Mouse (Mus musculus) gonadal fat pad, adult 2 months (tissue): ENCODE measurements around the gene Tmem135. TPM values are rescaled to one million over a fixed set of nuclear protein-coding genes. Genes with fewer than 3 reads are reported as not detected.

Experiments
- DNase-seq: peaks from one replicate; pipeline ENCODE4 v3.0.0-alpha.2; 2012; ENCODE audit warnings: low read depth
- polyA plus RNA-seq: library from polyadenylated mRNA; depleted of rRNA; stranded (reverse); fragments of >200 nt; gene quantifications from 2 replicates; pipeline ENCODE4 v1.2.3, GENCODE M21; 2012

Gene Tmem135
- polyA plus RNA-seq, 1 experiment = 108 TPM

DNA sequence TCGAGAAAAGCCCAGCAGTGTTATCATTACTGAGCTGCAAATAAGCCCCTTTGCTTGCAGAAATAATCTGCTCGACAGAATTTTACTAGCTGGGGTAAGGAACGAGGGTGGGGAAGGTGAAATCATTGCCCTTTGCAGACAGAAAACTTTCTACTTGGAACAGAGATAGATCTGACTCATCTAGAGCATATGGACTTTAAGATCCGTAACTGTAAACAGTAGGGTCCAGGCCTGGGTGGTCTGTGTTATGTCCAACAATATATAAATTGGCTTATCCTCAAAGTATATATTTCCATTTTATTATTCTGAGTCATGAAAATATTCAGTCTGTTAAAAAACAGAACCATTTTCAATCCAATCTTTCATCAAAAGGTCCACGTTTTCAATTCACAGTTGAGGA is 221.1 kb downstream of the Tmem135 start:
- no peak for DNase-seq

DNA sequence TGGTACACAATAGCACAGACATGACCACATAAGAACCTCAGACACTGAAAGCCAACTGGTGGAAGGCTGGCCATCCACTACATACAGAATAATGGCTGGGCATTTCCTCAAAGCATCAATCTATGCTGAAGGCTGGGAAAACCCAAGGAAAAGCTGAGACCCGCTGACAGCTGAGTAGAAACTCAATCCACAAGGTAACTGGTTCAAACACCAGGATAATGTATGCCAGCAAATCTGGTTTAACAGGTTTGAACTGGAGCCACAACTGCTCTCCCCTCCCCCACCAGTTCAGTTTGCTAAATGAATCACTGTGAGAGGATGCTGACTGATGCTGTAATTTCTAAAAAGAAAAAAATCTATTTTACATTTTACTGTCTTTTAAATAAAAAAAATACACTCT is 222.7 kb downstream of the Tmem135 start:
- DNase-seq = no peak

DNA sequence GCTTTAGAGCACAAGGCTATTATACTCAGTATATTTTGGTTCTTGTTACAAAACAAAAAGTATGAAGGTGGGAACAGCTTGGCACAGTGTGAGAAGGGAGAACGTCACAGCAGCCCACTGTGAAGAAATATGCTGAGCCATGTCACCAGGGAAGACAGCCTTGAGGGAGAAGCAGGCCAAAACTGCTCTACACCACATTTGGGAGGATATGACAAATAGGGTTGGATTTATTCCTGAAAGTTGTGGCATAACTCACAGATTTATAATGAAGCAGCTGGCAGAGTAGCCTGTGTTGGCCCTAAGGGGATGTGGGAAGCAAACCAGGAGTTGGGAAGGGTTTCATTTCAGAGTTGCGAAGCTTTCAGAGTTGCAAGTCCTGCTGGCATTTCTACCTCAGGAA is 225.4 kb downstream of the Tmem135 start:
- DNase-seq = peak; percentile 91

DNA sequence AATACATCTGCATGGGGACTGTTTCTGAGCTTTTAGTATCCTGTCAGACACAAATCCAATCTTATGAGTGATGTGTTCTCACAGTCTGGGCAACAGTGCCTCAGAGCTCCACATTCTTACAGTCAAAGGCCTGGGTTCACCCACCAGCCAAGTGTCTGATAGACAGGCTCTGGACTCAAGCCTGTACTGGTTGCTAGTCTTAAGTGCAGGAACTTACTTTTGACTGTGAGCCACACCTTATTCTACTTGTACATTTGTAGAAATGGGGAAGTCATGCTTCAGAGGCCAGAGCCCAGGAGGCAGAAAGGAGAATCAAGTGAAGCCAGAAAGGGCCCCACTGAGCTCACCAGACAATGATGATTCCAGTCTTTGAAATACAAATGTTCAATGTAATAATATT is 226.1 kb downstream of the Tmem135 start:
- DNase-seq = no peak

DNA sequence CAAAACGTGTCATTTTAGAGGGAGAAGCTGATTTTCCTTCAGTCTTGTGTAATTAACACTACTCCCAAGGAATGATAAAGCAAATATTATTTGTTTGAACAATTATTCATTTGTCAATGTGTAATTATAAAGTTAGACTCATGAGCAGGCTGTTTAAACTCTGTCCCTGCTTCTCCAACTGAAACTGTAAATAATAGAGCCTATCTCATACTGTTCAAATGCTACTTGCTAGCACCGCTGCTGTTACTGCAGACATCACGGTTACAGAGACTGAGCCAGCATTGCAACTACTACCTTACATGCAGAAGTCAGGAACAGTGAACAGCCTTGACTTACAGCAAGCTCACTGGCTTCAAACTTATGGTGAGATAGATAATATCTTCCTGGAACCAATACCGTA is 229.6 kb downstream of the Tmem135 start:
- no peak for DNase-seq

DNA sequence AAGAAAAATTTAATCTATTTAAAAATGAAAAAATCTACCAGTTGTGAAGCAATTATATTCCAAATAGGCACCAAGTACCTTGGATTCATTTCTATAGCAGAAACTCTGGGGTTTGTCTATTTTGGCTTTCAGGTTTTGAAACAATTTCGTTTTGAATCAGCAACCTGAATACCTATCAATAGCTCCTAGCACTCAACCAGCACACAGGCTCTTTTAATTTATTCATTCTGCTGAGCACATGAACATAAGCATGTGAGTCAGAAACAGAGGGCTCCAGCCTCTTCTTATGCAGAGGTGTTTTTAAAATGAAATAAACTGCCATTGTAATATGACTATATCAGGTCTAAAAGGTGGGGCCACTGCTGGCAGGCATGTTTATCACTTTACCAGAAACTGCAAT is 231.0 kb downstream of the Tmem135 start:
- no peak for DNase-seq

DNA sequence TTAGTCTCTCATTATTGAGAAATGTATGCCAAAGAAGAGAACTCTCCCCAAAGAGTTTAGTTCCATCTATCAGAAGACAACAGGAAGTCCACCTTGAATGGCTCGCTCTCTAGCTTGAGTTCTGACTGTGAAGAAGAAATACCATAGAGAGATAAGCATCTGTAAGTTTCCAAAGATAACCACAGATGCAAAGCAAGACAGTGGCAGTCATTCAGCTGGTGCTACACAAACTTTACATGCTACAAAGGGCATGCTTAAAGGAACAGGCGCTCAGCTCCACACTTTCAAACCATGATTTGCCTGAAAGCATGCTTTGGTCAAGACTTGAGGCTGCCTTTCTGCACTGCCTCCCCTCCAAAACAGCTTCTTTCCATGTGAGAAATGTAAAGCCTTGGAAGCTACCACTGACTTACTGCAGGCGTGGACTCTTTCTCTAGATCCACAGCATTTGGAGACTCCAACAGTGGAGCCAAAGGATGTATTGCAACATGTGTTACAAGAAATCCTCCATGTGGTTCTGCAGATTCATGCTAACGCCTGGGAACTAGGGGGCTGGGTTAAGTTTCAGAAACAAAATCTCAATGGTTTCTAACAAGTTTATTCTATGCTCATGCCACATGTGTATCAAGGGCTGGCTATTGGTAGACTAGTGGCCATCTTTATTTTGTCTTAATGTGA is 232.1 kb downstream of the Tmem135 start:
- no peak for DNase-seq

DNA sequence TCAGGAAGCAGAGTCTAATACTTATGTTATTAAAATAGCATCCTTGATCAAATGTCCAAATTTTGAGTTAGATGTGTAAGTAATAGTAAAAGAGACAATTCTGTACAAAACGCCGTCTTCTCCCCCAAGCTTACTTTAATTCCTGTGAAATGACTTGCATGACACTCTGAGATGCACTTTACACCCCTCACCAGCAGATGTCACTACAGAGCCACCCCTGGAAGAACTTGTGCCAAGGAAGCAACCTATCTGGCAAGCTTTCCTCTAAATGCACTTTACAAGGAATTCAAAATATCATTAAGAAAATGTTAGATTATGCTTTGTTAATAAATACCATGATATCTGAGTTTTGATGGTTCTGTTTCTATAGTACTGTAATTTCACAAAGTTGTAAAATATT is 235.4 kb downstream of the Tmem135 start:
- DNase-seq = no peak

DNA sequence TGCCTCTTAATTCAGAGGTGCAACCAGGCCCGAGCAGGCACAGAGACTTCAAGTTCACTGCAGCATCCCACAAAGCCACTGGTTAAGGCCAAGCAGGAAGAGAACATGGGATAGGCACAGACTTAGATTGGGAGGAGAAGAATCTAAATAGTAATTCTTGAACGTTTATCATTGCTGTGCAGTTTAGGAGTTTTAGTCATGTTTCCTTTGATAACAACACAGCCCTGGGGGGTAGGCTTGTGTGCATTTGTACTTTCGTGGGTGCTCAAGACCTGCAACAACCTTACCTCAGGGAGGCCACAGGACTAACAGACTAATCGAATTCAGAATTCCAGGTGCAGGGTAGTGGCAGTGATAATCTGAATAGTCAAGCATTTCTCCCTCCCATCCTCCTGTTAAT is 238.5 kb downstream of the Tmem135 start:
- no peak for DNase-seq

DNA sequence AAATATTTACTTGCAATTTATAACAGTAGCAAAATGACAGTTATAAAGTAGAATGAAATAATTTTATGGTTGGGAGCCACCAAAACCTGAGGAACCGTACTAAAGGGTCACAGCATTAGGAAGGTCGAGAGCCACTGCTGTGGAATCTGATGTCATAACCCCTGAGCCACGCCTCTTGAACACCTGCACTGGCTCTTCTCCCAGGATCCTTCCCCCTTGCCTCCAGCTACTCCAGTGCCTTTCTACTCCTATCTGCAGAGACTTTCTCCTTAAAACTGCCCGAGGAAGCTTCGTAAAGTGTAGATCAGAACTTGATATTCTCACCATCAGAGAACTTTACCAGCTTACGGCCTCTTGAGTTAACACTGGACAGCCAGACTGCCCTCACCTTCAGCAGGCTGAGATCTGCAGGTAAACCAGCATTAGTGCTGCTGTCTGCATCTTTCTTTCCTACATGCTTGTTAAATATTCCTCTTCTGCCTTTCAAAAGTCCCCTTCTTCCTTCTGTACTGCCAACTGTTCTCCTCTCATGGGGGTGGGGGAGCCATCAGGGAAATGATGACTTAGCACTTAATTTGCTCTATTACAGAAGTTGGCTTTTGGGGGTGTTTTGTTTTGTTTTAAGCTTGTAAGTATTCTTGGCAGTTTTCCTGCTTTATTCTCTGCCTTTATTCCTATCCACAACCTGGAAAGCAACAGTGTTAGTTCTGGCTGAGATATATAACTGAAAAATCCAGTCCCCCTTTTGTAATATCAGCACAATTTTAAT is 242.2 kb downstream of the Tmem135 start:
- DNase-seq = peak; percentile 68

DNA sequence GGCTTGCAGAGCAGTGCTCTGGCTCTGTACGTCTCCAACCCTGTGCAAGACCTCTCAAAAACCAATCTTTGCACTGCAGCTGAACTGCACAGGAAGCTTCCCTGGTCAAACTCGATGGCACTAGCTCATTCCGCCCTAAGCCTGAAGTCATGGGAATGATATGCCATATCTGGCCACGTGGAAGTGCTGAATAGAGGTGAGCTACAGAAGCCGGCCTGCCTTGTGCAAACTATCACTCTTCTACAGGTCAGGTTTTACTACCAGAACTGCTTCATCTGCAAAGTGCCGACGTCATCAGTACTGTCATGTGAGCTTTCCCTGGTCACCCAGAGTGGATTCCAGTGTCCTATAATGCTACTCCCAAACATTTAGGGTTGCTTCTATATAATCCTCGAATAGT is 246.7 kb downstream of the Tmem135 start:
- no peak for DNase-seq

DNA sequence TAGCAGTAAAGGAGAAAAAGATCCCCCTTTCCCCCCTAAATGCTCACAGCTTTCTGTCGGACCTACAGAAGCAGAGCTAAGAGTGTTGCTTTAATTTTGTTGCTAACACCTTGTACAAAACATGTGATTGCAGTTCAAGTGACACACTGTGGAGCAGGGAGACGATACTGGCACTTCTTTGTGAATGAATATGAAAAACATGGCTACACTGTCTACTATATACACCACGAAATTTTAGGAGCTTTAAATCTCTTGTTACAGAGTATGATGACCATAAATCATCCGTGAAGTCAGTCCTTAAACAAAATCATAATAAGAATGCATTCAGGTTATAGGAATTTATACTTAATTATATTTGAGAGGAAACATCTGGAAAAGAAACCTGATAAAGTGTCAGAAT is 247.4 kb downstream of the Tmem135 start:
- no peak for DNase-seq

DNA sequence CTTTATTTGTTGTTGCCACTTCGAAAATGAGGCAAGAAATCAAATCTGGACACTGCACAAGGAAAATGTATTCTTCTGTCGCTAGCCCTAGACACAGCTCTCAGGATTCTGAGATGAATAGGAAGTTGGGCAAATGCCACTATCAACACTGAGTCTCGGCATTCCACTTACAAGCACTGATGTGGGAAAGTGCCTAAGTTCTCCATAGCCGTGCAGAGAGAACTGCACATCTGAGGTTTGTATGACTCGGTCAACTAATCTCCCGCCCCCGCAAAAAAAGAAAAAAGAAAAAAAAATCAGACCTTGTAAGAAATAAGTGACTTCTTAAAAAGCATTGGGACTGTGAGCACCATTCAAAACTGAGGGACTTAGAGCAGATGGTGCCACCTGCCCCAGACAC is 248.3 kb downstream of the Tmem135 start:
- DNase-seq = no peak

DNA sequence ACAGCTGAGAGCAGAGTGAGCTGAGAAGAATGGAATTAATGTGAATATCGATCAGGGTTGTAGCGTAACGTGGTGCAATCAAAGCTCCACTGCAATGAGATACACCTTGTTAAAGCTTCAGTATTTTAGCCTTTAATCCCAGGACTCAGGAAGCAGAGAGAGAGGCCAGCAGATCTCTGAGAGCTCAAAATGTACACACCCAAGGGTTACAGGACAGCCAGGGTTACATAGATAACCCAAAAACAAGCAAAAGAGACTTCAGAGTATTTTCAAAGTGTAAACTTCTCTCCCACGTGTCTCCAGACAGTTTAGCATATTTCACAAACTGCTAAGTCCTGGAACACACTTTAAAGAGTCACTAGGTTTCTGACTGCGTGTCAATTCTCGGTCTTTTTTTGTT is 248.8 kb downstream of the Tmem135 start:
- no peak for DNase-seq

DNA sequence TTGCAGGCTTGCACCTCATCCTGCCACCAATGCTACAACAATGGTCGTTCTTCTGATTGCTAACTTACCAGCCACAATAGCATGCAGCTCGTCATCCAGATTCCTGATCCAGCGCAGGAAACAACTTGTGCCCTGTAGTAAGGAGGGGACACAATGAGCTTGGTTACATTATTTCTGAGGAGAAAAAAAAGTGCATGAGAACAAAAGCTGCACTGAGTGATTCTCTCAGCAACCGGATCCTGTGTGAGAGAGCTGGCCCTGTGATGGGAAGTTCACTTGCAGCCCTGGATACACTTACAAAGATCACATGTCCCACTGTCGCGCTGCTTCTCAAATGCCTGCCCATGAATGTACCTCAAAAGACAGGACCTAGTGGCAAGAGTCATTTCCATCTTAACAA is 252.7 kb downstream of the Tmem135 start:
- DNase-seq = no peak

DNA sequence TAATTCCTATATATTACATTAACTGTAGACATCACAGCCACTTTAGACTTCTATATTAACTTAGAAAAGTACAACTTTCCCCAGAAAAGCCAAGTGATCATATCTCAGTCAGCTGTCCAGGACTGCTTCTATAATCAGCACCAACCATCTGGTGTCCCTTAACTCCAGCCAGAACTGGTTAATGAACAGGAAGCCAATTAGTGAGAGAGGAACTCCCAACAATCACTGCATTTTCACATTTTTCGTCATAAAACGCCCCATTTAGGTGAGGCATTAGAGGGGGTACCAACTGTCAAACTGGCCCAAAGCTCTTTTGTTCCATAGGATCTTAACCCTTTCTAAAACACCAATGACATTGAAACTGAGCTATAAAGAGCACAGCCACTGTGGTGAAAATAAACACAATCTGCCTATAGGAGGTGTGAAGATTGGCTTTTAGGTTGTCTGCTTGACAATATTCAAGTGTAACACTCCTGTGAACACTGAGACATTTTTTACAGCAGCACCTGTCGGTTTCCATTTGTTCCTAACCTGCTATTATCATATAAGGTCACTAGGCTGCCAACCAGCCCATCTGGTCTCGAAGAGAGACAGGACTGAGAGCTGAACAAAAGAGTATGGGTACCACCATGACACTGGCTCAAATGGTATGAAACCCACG is 263.3 kb downstream of the Tmem135 start:
- no peak for DNase-seq

DNA sequence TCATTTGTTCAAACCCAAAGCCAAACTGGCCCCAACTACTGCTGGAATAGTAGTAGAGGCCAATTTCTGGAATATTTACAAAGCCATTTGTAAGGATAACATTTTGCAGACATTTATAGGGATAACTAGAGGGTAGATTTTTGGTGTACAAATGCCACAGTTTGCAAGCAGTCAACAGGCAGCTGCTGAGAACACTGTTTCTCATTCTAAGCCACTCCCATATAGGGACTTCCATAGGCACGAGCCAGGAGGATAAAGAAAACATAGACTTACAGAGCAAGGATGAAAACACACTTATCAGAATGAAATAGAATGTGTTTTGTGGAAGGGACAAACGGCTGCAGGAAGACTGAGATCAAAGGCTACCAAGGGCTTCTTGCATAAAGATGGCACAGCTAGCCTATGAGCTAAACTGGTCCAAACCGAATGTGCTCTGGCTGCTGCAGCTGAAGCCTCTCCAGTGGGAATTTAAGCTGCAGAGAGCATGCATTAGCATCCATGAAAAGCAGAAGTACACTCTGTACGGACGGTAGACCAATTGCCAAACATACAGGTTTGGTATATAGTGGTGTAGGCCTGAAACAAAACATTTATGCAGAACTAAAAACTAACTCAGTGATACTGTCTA is 269.0 kb downstream of the Tmem135 start:
- no peak for DNase-seq

DNA sequence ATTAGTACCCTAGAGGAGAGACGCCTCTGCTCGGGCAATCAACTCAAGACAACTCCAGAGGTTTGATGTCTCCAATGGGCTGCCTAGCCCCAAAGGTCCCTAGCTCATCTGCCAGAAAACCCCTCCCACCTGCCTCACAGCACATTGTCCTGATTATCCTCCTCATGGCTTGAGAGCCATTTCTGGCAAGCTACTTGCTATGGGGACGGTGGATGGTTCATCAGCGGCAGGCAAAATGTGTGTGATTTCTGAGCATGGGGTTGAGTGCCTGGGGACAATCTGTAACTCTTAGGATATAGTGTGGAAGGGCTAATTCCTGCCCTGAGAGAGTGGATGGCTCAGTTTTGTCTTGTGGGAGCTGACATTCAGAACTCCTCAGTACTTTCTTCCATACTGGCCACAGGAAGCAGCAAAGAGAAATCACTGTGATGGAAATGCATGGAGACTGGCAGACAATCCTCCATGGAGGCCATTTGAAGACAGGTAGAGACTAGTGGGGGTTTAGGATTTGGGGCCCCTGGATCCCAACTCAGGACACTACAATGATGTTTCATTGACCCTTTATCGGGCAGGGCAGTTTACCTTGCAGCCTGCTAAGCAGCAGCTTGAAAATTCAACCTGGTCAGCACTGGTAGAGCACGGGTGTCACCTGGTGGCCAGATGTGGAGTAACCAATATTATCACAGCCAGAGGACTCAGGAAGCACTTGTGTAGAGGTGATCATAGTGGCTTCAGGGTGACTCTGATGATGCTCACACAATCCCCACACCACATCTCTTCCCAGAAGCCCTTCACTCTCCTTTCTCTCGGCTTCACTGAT is 277.7 kb downstream of the Tmem135 start:
- DNase-seq = no peak

DNA sequence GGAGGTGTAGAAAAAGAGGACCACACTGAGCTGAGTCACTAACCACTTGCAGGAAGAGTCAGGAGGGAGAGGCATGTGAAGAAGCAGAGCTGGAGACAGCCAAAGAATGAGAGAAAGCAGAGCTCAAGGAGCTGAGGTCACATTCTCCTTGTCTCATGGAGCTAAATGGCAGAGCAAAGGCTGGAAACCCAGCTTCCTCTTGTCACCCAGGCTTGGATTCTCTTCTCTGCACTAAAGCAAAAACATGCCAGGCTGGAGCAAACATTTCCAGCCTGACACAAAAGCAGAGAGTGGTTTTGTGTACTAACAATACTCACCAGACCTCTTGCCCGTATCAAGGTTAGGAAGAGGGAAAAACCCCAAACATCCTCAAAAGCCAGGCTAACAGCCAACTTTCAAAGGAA is 287.8 kb downstream of the Tmem135 start:
- DNase-seq = no peak

DNA sequence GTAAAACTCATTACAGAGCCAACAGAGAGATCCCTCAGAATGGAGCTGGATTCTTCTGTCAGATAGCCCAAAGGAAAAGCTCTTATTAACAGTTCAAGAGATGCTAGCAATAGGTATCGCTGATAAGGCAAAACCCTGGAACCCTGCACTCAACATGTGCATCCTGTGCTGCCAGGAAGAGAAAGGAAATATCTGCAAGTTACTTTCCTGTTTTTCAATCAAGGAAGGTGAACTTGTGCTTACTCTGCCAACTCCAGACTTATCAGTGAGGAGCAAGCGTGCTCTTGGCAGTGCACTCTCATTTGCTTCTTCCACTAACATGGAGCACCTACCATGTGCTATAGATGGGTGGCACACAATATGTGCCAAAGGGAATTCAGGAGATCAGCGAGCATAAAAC is 288.4 kb downstream of the Tmem135 start:
- DNase-seq = no peak

DNA sequence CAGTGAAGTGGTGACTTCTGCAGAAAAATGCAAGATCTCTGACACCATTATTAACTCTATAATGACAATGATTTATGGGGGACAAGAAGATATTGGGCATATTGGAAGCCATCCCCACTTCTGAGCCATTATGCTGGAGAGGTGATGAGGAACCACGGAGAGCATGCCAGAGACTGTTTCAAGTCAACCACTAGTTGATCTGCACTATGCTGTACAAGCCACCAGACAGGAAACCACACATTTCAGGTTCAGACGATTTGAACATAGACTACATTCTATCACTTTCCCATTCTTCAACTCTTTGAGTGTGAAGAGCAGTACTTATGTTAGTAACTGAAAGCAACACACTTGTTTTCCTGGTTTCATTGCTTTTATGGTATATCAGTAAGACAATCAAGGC is 297.6 kb downstream of the Tmem135 start:
- no peak for DNase-seq

DNA sequence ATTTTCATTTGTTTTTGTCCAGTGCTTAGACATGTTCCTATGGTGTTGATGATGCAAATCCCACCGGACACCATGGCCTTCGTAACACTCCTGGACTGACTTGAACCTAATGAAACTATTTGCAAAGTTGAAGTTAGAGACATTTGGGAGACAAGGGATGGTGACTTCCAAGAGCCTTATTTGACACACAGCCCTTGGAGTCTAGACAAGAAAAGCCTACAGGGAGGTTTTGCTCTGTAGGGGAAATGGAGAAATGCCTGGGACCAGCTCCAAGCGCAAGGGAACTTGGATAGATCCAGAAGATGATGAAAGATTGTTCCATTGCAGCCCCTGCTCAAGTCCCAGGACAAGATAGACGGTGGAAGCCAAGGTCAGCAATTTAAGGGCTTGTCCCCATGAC is 304.3 kb downstream of the Tmem135 start:
- DNase-seq = no peak
